Mouse (Mus musculus): ENCODE data around the gene Spag9. TPM values are rescaled to one million over a fixed set of nuclear protein-coding genes. Genes with fewer than 3 reads are reported as not detected.
"Not testable (repeated sequence)": the region's sequence is repeated elsewhere in the genome, so short reads cannot be mapped to it uniquely, and the experiment has no call there.

Spag9 gene
- polyA plus RNA-seq, 1 experiment from 2014 or later = 17.8 TPM

- H3K4me3 ChIP-seq (ENCODE audit: low read length) = no peak overlapping the region
- no peaks in the 10 kb centered on the region for H3K36me3 ChIP-seq (ENCODE audit: control insufficient read depth, insufficient read depth, low read length)
- H3K4me1 ChIP-seq (ENCODE audit: control insufficient read depth, insufficient read depth, low read length) = no peaks in the 10 kb centered on the region
- no peak overlapping the region for H3K27ac ChIP-seq (ENCODE audit: low read length)
- ATAC-seq = no peak
- H3K4me2 ChIP-seq (ENCODE audit: low read depth, low read length) = no peak overlapping the region
- no peak overlapping the region for H3K9ac ChIP-seq (ENCODE audit: low read depth, low read length)
- H3K9me3 ChIP-seq (ENCODE audit: control insufficient read depth, low read length) = no peaks in the 10 kb centered on the region
- no peaks in the 10 kb centered on the region for H3K27me3 ChIP-seq (replicated peaks; ENCODE audit: control insufficient read depth, insufficient read depth, low read length)
- 52% methylated on average over 2 of the region's 2 CpGs for WGBS
These were observed 37.1 kb downstream of the Spag9 start for GRCm38 (mm10) chr11:94032971-94033370.

- no peak overlapping the region for H3K27ac ChIP-seq (ENCODE audit: low read length)
- no peak overlapping the region for H3K9ac ChIP-seq (ENCODE audit: low read depth, low read length)
- WGBS = 35% methylated on average over 2 of the region's 2 CpGs
- H3K36me3 ChIP-seq (ENCODE audit: control insufficient read depth, insufficient read depth, low read length) = no peaks in the 10 kb centered on the region
- H3K4me1 ChIP-seq (ENCODE audit: control insufficient read depth, insufficient read depth, low read length) = no peaks in the 10 kb centered on the region
- H3K9me3 ChIP-seq (ENCODE audit: control insufficient read depth, low read length) = no peaks in the 10 kb centered on the region
- H3K4me3 ChIP-seq (ENCODE audit: low read length) = no peak overlapping the region
- no peak overlapping the region for H3K4me2 ChIP-seq (ENCODE audit: low read depth, low read length)
- ATAC-seq = no peak
- no peaks in the 10 kb centered on the region for H3K27me3 ChIP-seq (replicated peaks; ENCODE audit: control insufficient read depth, insufficient read depth, low read length)
These were observed 40.1 kb downstream of the Spag9 start for GRCm38 (mm10) chr11:94035974-94036373.

GRCm38 (mm10) chr11:94041475-94041874 lies 45.6 kb downstream of the Spag9 start:
- Histone ChIP-seq H3K27me3 (replicated peaks; ENCODE audit: control insufficient read depth, insufficient read depth, low read length) (no peaks in the 10 kb centered on the region), H3K9ac (ENCODE audit: low read depth, low read length) (no peak overlapping the region), H3K36me3 (ENCODE audit: control insufficient read depth, insufficient read depth, low read length) (no peaks in the 10 kb centered on the region), H3K4me1 (ENCODE audit: control insufficient read depth, insufficient read depth, low read length) (peaks cover 5% of the 10 kb centered on the region; the same call in 1 of the 2 replicates), H3K4me2 (ENCODE audit: low read depth, low read length) (no peak overlapping the region), H3K4me3 (ENCODE audit: low read length) (no peak overlapping the region), H3K27ac (ENCODE audit: low read length) (no peak overlapping the region), H3K9me3 (ENCODE audit: control insufficient read depth, low read length) (no peaks in the 10 kb centered on the region)
- ATAC-seq = no peak
- WGBS = 79% methylated on average over 1 of the region's 1 CpGs

GRCm38 (mm10) chr11:94042301-94042700 lies 46.4 kb downstream of the Spag9 start:
- not testable (repeated sequence) for ATAC-seq; H3K4me1 ChIP-seq (ENCODE audit: control insufficient read depth, insufficient read depth, low read length); H3K4me2 ChIP-seq (ENCODE audit: low read depth, low read length); H3K4me3 ChIP-seq (ENCODE audit: low read length); H3K9me3 ChIP-seq (ENCODE audit: control insufficient read depth, low read length); H3K9ac ChIP-seq (ENCODE audit: low read depth, low read length); H3K36me3 ChIP-seq (ENCODE audit: control insufficient read depth, insufficient read depth, low read length); H3K27ac ChIP-seq (ENCODE audit: low read length); H3K27me3 ChIP-seq (replicated peaks; ENCODE audit: control insufficient read depth, insufficient read depth, low read length)
- 76% methylated on average over 1 of the region's 1 CpGs for WGBS

- H3K36me3 ChIP-seq (ENCODE audit: control insufficient read depth, insufficient read depth, low read length) = no peaks in the 10 kb centered on the region
- no peaks in the 10 kb centered on the region for H3K9me3 ChIP-seq (ENCODE audit: control insufficient read depth, low read length)
- peak overlapping the region; percentile 60 for H3K9ac ChIP-seq (ENCODE audit: low read depth, low read length)
- peaks cover 5% of the 10 kb centered on the region; the same call in 1 of the 2 replicates for H3K4me1 ChIP-seq (ENCODE audit: control insufficient read depth, insufficient read depth, low read length)
- H3K4me3 ChIP-seq (ENCODE audit: low read length) = peak overlapping the region; percentile 51
- peak overlapping the region; percentile 78 for H3K4me2 ChIP-seq (ENCODE audit: low read depth, low read length)
- WGBS = 7% methylated on average over 22 of the region's 22 CpGs
- no peaks in the 10 kb centered on the region for H3K27me3 ChIP-seq (replicated peaks; ENCODE audit: control insufficient read depth, insufficient read depth, low read length)
- H3K27ac ChIP-seq (ENCODE audit: low read length) = peak overlapping the region; percentile 59
- ATAC-seq = peak; percentile 96
These were observed 48.4 kb downstream of the Spag9 start for GRCm38 (mm10) chr11:94043998-94044985.

- Histone ChIP-seq H3K27ac (ENCODE audit: low read length) (no peak overlapping the region), H3K4me1 (ENCODE audit: control insufficient read depth, insufficient read depth, low read length) (peaks cover 5% of the 10 kb centered on the region; the same call in 1 of the 2 replicates), H3K4me3 (ENCODE audit: low read length) (no peak overlapping the region), H3K9me3 (ENCODE audit: control insufficient read depth, low read length) (no peaks in the 10 kb centered on the region), H3K4me2 (ENCODE audit: low read depth, low read length) (no peak overlapping the region), H3K9ac (ENCODE audit: low read depth, low read length) (no peak overlapping the region), H3K27me3 (replicated peaks; ENCODE audit: control insufficient read depth, insufficient read depth, low read length) (no peaks in the 10 kb centered on the region), H3K36me3 (ENCODE audit: control insufficient read depth, insufficient read depth, low read length) (no peaks in the 10 kb centered on the region)
- WGBS = 32% methylated on average over 4 of the region's 4 CpGs
- no peak for ATAC-seq
These were observed 49.1 kb downstream of the Spag9 start for GRCm38 (mm10) chr11:94045016-94045415.

GRCm38 (mm10) chr11:94047288-94047687 lies 51.4 kb downstream of the Spag9 start:
- 71% methylated on average over 2 of the region's 2 CpGs for WGBS
- Histone ChIP-seq H3K9ac (ENCODE audit: low read depth, low read length) (no peak overlapping the region), H3K27me3 (replicated peaks; ENCODE audit: control insufficient read depth, insufficient read depth, low read length) (no peaks in the 10 kb centered on the region), H3K36me3 (ENCODE audit: control insufficient read depth, insufficient read depth, low read length) (no peaks in the 10 kb centered on the region), H3K9me3 (ENCODE audit: control insufficient read depth, low read length) (no peaks in the 10 kb centered on the region), H3K4me1 (ENCODE audit: control insufficient read depth, insufficient read depth, low read length) (peaks cover 5% of the 10 kb centered on the region; the same call in 1 of the 2 replicates), H3K27ac (ENCODE audit: low read length) (no peak overlapping the region), H3K4me2 (ENCODE audit: low read depth, low read length) (no peak overlapping the region), H3K4me3 (ENCODE audit: low read length) (no peak overlapping the region)
- no peak for ATAC-seq

- H3K4me3 ChIP-seq (ENCODE audit: low read length) = no peak overlapping the region
- no peaks in the 10 kb centered on the region for H3K9me3 ChIP-seq (ENCODE audit: control insufficient read depth, low read length)
- no peak overlapping the region for H3K27ac ChIP-seq (ENCODE audit: low read length)
- H3K4me2 ChIP-seq (ENCODE audit: low read depth, low read length) = no peak overlapping the region
- no peak overlapping the region for H3K9ac ChIP-seq (ENCODE audit: low read depth, low read length)
- H3K4me1 ChIP-seq (ENCODE audit: control insufficient read depth, insufficient read depth, low read length) = no peaks in the 10 kb centered on the region
- no peaks in the 10 kb centered on the region for H3K27me3 ChIP-seq (replicated peaks; ENCODE audit: control insufficient read depth, insufficient read depth, low read length)
- WGBS = 87% methylated on average over 3 of the region's 3 CpGs
- ATAC-seq = no peak
- no peaks in the 10 kb centered on the region for H3K36me3 ChIP-seq (ENCODE audit: control insufficient read depth, insufficient read depth, low read length)
These were observed 58.3 kb downstream of the Spag9 start for GRCm38 (mm10) chr11:94054176-94054575.

- Histone ChIP-seq H3K4me1 (ENCODE audit: control insufficient read depth, insufficient read depth, low read length) (no peaks in the 10 kb centered on the region), H3K27me3 (replicated peaks; ENCODE audit: control insufficient read depth, insufficient read depth, low read length) (no peaks in the 10 kb centered on the region), H3K36me3 (ENCODE audit: control insufficient read depth, insufficient read depth, low read length) (no peaks in the 10 kb centered on the region), H3K4me2 (ENCODE audit: low read depth, low read length) (no peak overlapping the region), H3K9ac (ENCODE audit: low read depth, low read length) (no peak overlapping the region), H3K9me3 (ENCODE audit: control insufficient read depth, low read length) (no peaks in the 10 kb centered on the region), H3K4me3 (ENCODE audit: low read length) (no peak overlapping the region), H3K27ac (ENCODE audit: low read length) (no peak overlapping the region)
- 85% methylated on average over 3 of the region's 3 CpGs for WGBS
- ATAC-seq = no peak
These were observed 59.0 kb downstream of the Spag9 start for GRCm38 (mm10) chr11:94054901-94055300.
